Mouse (Mus musculus) spleen, adult 2 months (tissue): ENCODE measurements around the gene Shc2. TPM values are rescaled to one million over a fixed set of nuclear protein-coding genes. Genes with fewer than 3 reads are reported as not detected.

ENCODE experiments used
- DNase-seq, 2 experiments: peaks; one replicate each; pipeline versions ENCODE4 v3.0.0 to v3.0.0-alpha.2; 2012 to 2021; ENCODE audit warnings: low spot score in 2 of 2, low read depth in 1 of 2
- H3K27ac ChIP-seq: fragments of 200-500 bp; 2 replicates; pipeline ENCODE4 v1.5.1; 2012; ENCODE audit warnings: low read length, inconsistent platforms; ENCODE audit not compliant: insufficient read depth
- H3K27me3 ChIP-seq: fragments of 200-500 bp; 2 replicates; pipeline ENCODE4 v1.6.1; 2012; ENCODE audit warnings: mild to moderate bottlenecking, moderate library complexity, low read length, inconsistent platforms; ENCODE audit not compliant: control insufficient read depth, insufficient read depth
- H3K36me3 ChIP-seq: fragments of 200-500 bp; 2 replicates; pipeline ENCODE4 v1.6.1; 2012; ENCODE audit warnings: mild to moderate bottlenecking, low read length, inconsistent platforms; ENCODE audit not compliant: control insufficient read depth, insufficient read depth
- H3K4me1 ChIP-seq: fragments of 200-500 bp; 2 replicates; pipeline ENCODE4 v1.6.1; 2011; ENCODE audit warnings: inconsistent platforms; ENCODE audit not compliant: control insufficient read depth, insufficient read depth, insufficient read length
- H3K4me3 ChIP-seq: fragments of 200-500 bp; 2 replicates; pipeline ENCODE4 v1.5.1; 2011; ENCODE audit warnings: mild to moderate bottlenecking, inconsistent platforms; ENCODE audit not compliant: insufficient read depth, insufficient read length; ENCODE audit errors: extremely low read depth
- CTCF ChIP-seq: fragments of 200-500 bp; IDR thresholded peaks from 2 replicates; pipeline ENCODE4 v1.5.1; 2011; ENCODE audit warnings: mild to moderate bottlenecking, inconsistent platforms; ENCODE audit not compliant: insufficient read depth, insufficient read length, insufficient replicate concordance; ENCODE audit errors: extremely low read depth
- POLR2A ChIP-seq: fragments of 200-500 bp; IDR thresholded peaks from 2 replicates; pipeline ENCODE4 v1.6.1; 2011; ENCODE audit warnings: low read depth, low read length, inconsistent platforms
- WGBS: fragments of 180-500 bp; shearing (Covaris S2); methylation state at CpG from one replicate; pipeline ENCODE4 v1.1.7; 2018; 5-methylcytosine and 5-hydroxymethylcytosine counted together
- polyA plus RNA-seq: library from polyadenylated mRNA; depleted of rRNA; stranded (reverse); fragments of >200 nt; gene quantifications from 2 replicates; pipeline ENCODE4 v1.2.3, GENCODE M21; 2012; rRNA removed

The Shc2 gene
- 1.0 and 1.3 TPM in 2 replicates for polyA plus RNA-seq

DNA sequence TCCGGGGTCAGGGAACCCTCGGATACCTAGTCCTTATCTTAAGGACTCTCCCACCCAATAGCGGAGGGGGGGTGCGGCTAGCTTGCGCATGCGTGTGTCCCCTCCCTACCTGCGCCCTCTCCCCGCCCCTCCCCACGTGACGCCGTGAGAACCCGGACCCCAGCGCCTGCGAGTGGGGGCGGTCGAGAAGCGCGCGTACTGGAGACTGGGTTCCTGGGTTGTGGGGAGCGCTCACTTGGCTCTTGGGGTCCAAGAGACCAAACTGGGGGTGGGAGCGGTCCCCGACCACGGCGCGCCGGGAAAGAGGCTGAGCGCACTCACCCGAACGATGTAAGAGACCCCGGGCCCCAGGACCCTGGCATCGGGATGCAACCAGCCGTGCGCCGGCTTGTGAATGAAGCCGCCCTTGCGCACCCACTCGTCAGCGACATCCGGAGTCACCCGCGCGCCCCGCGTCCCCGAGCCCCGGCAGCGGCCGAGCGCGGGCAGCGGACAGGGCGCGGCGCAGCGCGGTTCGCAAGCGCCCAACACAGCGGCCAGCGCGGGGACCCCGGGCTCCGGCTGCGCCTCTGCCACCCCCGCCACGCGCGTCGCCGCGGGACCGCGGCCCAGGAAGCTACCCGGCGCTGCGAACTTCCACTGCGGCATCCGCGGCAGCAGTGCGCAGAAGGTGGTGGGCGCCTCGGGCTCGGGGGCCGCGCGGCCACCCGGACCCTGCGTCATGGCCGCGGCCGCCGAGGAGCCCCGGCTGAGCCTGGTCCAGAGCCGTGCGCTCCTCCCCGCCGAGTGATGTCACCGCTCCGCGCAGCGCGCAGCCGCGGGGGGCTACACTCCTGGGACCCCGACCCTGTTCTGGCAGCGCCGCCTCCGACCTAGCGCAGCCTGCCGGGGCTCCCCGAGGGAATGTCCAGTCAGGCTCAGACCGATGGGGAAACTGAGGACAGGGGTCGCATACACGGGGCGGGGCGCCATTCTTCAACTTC lies at the start of gene Shc2:
Gene Shc2 (minus strand): TSS at position 791 of the 983 bp plus-strand sequence.
- Histone ChIP-seq H3K4me3 (no peak within 1 kb of the TSS; the same call in 1 of the 2 replicates), H3K36me3 (no peaks in the 10 kb centered on the region), H3K4me1 (no peaks in the 10 kb centered on the region; the same call in 1 of the 2 replicates), H3K27ac (no peak within 1 kb of the TSS), H3K27me3 (peaks cover 15% of the 10 kb centered on the region)
- no peak for DNase-seq
- no peak for TF ChIP-seq CTCF
- WGBS: 3% methylated on average over 105 of the region's 116 CpGs

DNA sequence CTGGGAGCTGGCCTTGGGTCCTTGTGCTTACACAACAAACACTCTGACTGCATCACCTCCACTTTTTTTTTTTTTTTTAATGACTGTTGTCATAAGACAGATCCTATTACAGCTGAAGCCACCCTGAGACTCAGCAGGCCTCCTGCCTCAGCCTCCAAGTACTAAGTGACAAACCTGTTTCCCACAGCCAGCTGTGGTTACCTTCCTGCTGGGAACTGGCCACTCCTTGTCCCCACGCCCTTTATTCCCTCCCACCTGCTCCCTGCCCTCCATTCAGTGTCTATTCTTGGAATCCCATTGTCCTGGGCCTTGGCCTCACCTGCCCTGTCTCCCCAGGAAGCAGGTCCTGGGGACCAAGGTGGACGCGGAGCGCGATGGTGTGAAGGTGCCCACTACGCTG lies 49.8 kb upstream of the Shc2 start:
- no peak overlapping the region for H3K27ac ChIP-seq
- no peak overlapping the region for H3K4me3 ChIP-seq
- DNase-seq: no peak
- H3K27me3 ChIP-seq: no peaks in the 10 kb centered on the region
- H3K36me3 ChIP-seq: peaks cover 31% of the 10 kb centered on the region
- peaks cover 11% of the 10 kb centered on the region; the same call in 1 of the 2 replicates for H3K4me1 ChIP-seq
- WGBS: 95% methylated on average over 6 of the region's 6 CpGs
- TF ChIP-seq CTCF (no peak), POLR2A (no peak)

DNA sequence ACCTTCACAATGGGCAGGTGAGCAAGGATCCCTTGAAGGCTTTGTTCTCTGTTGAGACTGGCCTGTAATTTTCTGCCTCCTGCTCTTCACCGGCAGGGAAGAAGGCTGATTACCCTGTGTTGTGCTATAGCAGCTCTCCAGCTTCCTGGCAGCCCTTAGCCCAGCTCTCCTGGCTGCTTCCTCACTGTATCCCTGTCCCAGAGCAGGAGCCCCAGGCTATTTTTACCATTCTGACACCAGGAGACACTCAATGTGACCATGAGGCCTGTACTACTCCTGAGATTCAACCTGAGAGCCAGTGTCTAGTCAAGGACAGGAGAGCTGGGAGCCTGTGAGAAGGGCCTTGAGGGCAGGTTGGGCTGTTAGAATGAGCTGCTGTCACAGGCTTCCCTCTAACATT lies 49.0 kb upstream of the Shc2 start:
- Histone ChIP-seq H3K4me1 (peaks cover 11% of the 10 kb centered on the region; the same call in 1 of the 2 replicates), H3K27ac (no peak overlapping the region), H3K27me3 (no peaks in the 10 kb centered on the region), H3K36me3 (peaks cover 31% of the 10 kb centered on the region), H3K4me3 (no peak overlapping the region)
- WGBS: 96% methylated on average over 1 of the region's 1 CpGs
- DNase-seq: no peak
- TF ChIP-seq POLR2A (no peak), CTCF (no peak)

DNA sequence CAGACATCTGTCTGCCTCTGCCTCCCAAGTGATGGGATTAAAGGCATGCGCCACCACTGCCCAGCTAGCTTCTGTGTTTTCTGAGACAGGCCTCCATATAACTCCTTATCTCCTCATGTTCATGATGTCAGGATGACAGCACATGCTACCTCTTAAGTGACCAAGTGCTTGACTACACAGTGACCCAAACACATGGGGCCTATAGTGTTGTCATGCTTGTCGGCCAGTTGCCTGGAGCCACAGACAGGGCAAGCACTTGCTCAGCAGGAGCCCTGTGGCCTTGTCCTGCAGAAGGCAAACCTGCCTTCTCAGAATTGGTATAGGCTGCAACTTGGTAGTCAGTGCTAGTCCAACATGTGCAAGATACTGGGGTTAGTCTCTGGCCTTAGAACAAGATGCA lies 48.5 kb upstream of the Shc2 start:
- no peaks in the 10 kb centered on the region for H3K27me3 ChIP-seq
- H3K4me3 ChIP-seq: no peak overlapping the region
- no peak overlapping the region for H3K27ac ChIP-seq
- peaks cover 31% of the 10 kb centered on the region for H3K36me3 ChIP-seq
- H3K4me1 ChIP-seq: peaks cover 12% of the 10 kb centered on the region; the same call in 1 of the 2 replicates
- TF ChIP-seq POLR2A (no peak), CTCF (no peak)
- 96% methylated on average over 2 of the region's 2 CpGs for WGBS
- no peak for DNase-seq

DNA sequence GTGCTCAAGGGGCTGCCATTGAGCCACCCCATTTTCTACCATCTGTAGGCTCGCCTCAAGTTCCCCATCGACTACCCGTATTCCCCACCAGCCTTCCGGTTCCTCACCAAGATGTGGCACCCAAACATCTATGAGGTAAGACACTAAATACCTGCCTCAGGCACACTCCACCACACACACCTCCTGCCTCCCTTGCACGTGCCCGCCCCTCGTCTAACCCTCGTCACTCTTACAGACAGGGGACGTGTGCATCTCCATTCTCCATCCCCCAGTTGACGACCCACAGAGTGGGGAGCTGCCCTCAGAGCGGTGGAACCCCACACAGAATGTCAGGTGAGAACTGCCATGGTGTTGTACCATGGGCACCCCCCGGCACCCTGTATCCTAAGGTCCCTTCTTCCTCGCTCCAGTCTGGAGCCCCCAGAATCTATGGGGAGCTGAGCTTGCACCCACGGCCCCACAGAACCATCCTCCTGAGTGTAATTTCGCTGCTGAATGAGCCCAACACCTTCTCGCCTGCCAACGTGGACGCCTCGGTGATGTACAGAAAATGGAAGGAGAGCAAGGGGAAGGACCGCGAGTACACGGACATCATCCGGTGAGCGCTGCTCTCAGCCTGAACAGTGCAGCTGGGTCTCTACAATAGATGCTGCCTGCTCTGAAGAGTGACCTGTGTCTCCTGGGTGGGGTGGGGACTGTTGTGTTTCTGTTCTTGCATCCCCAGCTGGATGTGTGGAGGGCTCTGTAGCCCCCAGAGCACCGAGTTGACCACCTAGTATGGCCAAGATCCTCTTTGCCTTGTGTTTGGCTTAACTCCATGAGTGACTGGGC lies 47.3 kb upstream of the Shc2 start:
- peaks cover 15% of the 10 kb centered on the region; the same call in 1 of the 2 replicates for H3K4me1 ChIP-seq

DNA sequence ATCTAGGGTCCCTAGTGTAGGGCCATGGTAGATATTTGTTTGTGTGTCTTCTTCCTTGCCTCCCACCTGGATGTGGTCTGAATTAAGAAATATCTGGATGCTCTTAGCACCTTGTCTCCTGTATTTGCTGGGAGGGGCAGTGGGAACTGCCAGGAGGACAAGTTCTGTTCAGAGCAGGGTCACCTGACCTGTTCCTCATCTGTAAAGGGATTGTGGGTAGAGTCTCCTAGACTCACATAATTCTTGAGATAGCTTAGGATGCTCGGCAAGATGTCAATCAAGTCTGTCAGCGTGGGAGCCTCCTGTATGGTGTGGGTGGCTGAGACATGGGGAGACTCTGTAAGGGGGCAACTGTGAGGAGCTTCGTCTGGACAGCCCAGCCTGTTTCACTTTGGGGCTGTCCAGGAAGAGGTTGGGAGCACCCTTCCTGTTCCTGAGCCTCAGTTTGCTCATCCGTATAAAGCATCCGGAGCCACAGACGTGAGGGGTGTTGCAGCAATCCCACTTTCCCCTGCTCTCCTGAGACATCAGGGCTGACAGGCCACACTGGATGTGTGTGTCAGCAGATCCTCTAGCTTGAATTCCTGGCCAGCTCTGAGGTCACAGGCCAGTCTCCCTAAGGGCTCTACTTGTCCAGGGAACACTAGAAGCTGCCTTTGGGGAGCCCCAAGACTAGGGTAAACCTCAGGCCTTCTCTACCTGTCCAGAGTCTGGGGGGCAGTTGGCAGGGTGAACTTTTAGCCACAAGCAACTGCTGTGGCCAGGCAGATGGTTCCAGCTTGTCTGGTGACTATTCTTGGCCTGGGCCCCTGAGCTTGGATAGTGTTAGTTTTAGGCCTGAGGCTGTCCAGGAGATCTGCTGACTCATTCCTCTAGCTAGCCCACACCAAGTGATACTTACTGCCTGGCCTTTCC lies 46.3 kb upstream of the Shc2 start:
- WGBS: 79% methylated on average over 6 of the region's 6 CpGs
- peaks cover 31% of the 10 kb centered on the region for H3K36me3 ChIP-seq
- H3K27ac ChIP-seq: no peak overlapping the region
- no peaks in the 10 kb centered on the region for H3K27me3 ChIP-seq
- no peak for TF ChIP-seq CTCF
- no peak for TF ChIP-seq POLR2A
- no peak overlapping the region for H3K4me3 ChIP-seq
- peaks cover 15% of the 10 kb centered on the region; the same call in 1 of the 2 replicates for H3K4me1 ChIP-seq
- no peak for DNase-seq

More for the DNA sequence above, 47.3 kb upstream of the Shc2 start:
- H3K27me3 ChIP-seq: no peaks in the 10 kb centered on the region
- no peak for DNase-seq
- 95% methylated on average over 25 of the region's 25 CpGs for WGBS
- peaks cover 31% of the 10 kb centered on the region for H3K36me3 ChIP-seq
- no peak overlapping the region for H3K4me3 ChIP-seq
- TF ChIP-seq CTCF (no peak), POLR2A (no peak)
- H3K27ac ChIP-seq: no peak overlapping the region
